ENCODE assay signal across 8 mouse cellular contexts in the genomic region with DNA sequence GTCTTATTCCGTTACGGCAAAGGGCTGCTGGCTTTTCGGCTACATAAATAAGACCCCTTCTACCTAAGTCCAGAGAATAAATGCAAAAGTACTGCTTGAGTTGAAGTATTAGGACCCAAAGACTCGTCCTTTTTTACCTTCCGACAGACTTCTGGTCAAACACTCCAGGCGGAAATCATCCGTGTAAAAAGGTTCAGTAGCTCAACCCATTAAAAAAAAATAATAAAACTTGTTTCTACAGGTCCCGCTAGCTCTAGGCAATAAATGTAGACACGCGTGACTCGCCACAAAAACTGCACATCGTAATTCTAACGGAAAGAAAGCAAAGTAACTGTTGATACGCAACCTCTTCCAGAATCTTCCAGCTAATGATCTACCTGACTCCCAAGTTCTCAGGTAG. TPM values are rescaled to one million over a fixed set of nuclear protein-coding genes. Genes with fewer than 3 reads are reported as not detected.
DNase-seq lines count a peak whose midpoint lies in the region; ATAC-seq and TF ChIP-seq lines count a peak whose summit lies in the region.

A gene (minus strand): TSS at position 101 of the 400 bp plus-strand sequence.

- no peak for TF ChIP-seq CTCF in embryonic fibroblast, embryonic 13.5 days (IDR thresholded peaks at IDR 0.05; ENCODE audit: borderline replicate concordance, insufficient read depth, low read length)

- H3K36me3 ChIP-seq in neural tube, embryonic 11.5 days (ENCODE audit: control insufficient read depth, insufficient read depth, low read length): no peaks in the 10 kb centered on the region; the same call in 1 of the 2 replicates
- peaks cover 5% of the 10 kb centered on the region for H3K36me3 ChIP-seq in limb, embryonic 11.5 days (ENCODE audit: control insufficient read depth, insufficient read depth, low read length)

- peak within 1 kb of the TSS; percentile 91 for H3K4me3 ChIP-seq in neural tube, embryonic 11.5 days (ENCODE audit: low read depth, low read length)
- peak within 1 kb of the TSS; percentile 100 for H3K4me3 ChIP-seq in embryonic fibroblast, embryonic 13.5 days (ENCODE audit: insufficient read depth, low read length)
- peak within 1 kb of the TSS; percentile 92 for H3K4me3 ChIP-seq in limb, embryonic 11.5 days (ENCODE audit: low read depth, low read length)

- ATAC-seq in neural tube, embryonic 11.5 days (ENCODE audit: insufficient read depth, low FRiP score, low TSS enrichment): no peak
- no peak for ATAC-seq in limb, embryonic 11.5 days (ENCODE audit: insufficient number of reproducible peaks, low FRiP score, low TSS enrichment, low read depth)
- ATAC-seq in neutrophil, adult 5-6 weeks (ENCODE audit: extremely low read depth, insufficient number of reproducible peaks, low FRiP score, poor library complexity, severe bottlenecking): no peak

- peaks cover 6% of the 10 kb centered on the region for H3K4me1 ChIP-seq in neural tube, embryonic 11.5 days (ENCODE audit: control insufficient read depth, insufficient read depth, low read length)
- H3K4me1 ChIP-seq in embryonic fibroblast, embryonic 13.5 days (ENCODE audit: control insufficient read depth, insufficient read depth, low read length): peaks cover 3% of the 10 kb centered on the region; the same call in 1 of the 2 replicates
- peaks cover 5% of the 10 kb centered on the region for H3K4me1 ChIP-seq in limb, embryonic 11.5 days (ENCODE audit: control insufficient read depth, insufficient read depth, low read length)

- WGBS in neural tube, embryonic 11.5 days: 9% methylated on average over 14 of the region's 14 CpGs
- WGBS in limb, embryonic 11.5 days: 10% methylated on average over 14 of the region's 14 CpGs

- intact Hi-C loops in heart, postnatal 10 days (cut with DNase I): no loop called here

- peak within 1 kb of the TSS; percentile 86 for H3K4me2 ChIP-seq in neural tube, embryonic 11.5 days (ENCODE audit: low read depth)
- H3K4me2 ChIP-seq in limb, embryonic 11.5 days (ENCODE audit: low read depth, severe bottlenecking): peak within 1 kb of the TSS; percentile 77

- H3K9me3 ChIP-seq in neural tube, embryonic 11.5 days (ENCODE audit: control insufficient read depth, low read length): no peaks in the 10 kb centered on the region
- no peaks in the 10 kb centered on the region for H3K9me3 ChIP-seq in limb, embryonic 11.5 days (ENCODE audit: control insufficient read depth, low read length)

- H3K9ac ChIP-seq in neural tube, embryonic 11.5 days (ENCODE audit: low read length): peak within 1 kb of the TSS; percentile 93
- H3K9ac ChIP-seq in limb, embryonic 11.5 days (ENCODE audit: low read length): peak within 1 kb of the TSS; percentile 99

- peak within 1 kb of the TSS; percentile 84 for H3K27ac ChIP-seq in neural tube, embryonic 11.5 days (ENCODE audit: low read depth, low read length)
- peak within 1 kb of the TSS; percentile 84 for H3K27ac ChIP-seq in embryonic fibroblast, embryonic 13.5 days (ENCODE audit: insufficient read depth, low read length)
- H3K27ac ChIP-seq in limb, embryonic 11.5 days (replicated peaks; ENCODE audit: low read depth, low read length): peak within 1 kb of the TSS; percentile 84

- TF ChIP-seq POLR2A in embryonic fibroblast, embryonic 13.5 days (IDR thresholded peaks at IDR 0.05; ENCODE audit: low read depth, low read length): no peak

- no peaks in the 10 kb centered on the region for H3K27me3 ChIP-seq in neural tube, embryonic 11.5 days (ENCODE audit: control insufficient read depth, insufficient read depth, low read length)
- no peaks in the 10 kb centered on the region for H3K27me3 ChIP-seq in limb, embryonic 11.5 days (ENCODE audit: control insufficient read depth, insufficient read depth, low read length)

- no peak for DNase-seq in neural tube, embryonic 11.5 days (ENCODE audit: low spot score)
- no peak for DNase-seq in neural tube, embryonic 10.5 days (ENCODE audit: extremely low spot score, low spot score)
- DNase-seq in heart, postnatal 10 days: no peak
- no peak for DNase-seq in limb, embryonic 11.5 days (ENCODE audit: low spot score)
- no peak for DNase-seq in spleen, adult 18-20 months
- DNase-seq in cerebellum, adult 9-10 months: no peak

RNA-seq across cellular contexts. Expression of the gene that starts here (rescaled TPM):
- polyA plus RNA-seq in neural tube, embryonic 11.5 days (2014; fragmentation: Nextera tagmentation; extraction: Ambion mirVana): 102 TPM in 2 replicates
- 83.3 and 87.1 TPM in 2 replicates for polyA plus RNA-seq in embryonic fibroblast, embryonic 13.5 days (2011; ENCODE audit: insufficient read length, low read depth, missing spikeins)
- total RNA-seq in heart, postnatal 10 days (2021): 10 to 100 TPM; 34.6 to 38.3 TPM
- polyA plus RNA-seq in limb, embryonic 11.5 days (2014; fragmentation: Nextera tagmentation; extraction: Ambion mirVana): 91.1 and 103 TPM in 2 replicates
- 178 and 218 TPM in 2 replicates for total RNA-seq in neutrophil, adult 5-6 weeks (2017)
